Mouse (Mus musculus): ENCODE measurements around the gene Nup214. TPM values are rescaled to one million over a fixed set of nuclear protein-coding genes. Genes with fewer than 3 reads are reported as not detected.

The Nup214 gene
- total and polyA plus RNA-seq, 3 experiments: 13.9 to 106 (median 50.9) TPM

DNA sequence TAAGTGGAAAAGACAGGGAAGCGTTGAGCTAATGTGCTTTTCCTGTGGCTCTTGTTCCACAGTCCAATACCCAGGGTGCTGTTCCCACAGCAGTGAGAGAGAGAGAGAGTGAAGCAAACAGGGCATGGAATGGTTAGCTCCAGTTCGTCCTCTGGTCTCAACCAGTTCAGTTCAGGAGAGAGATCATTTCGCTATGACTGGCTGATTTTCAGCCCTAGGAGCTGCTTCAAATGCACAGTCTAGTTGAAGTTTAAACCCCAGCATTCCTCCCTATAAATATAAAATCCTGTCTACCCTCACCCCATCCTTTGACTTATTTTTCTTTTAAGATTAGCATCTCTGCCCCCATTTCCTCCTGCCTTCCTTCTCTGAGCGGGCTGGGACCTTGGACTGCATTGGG, 1.6 kb upstream of the Nup214 start:
- H3K4me2 ChIP-seq (ENCODE audit: insufficient read depth, low read depth, poor library complexity, severe bottlenecking): no peak overlapping the region
- H3K4me3 ChIP-seq (replicated peaks in 1 of 3; ENCODE audit: low read depth in 2 of 3, low read length in 2 of 3, poor library complexity in 1 of 3): no peak overlapping the region
- peaks cover 19% of the 10 kb centered on the region for H3K79me2 ChIP-seq (replicated peaks; ENCODE audit: control insufficient read depth, extremely low read depth, insufficient read depth, poor library complexity, severe bottlenecking)
- DNase-seq (ENCODE audit: extremely low read depth): no peak
- H3K9ac ChIP-seq (ENCODE audit: insufficient read depth, low read depth): no peak overlapping the region
- H3K36me3 ChIP-seq (replicated peaks in 1 of 2; ENCODE audit: control insufficient read depth in 1 of 2, insufficient read depth in 1 of 2, low read length in 1 of 2): peaks cover 8 to 14% of the 10 kb centered on the region in 2 experiments
- in situ Hi-C loops (cut with MboI; ENCODE audit: low pct_ligation_motif_present, low pct_unique_long_range_greater_than_20kb, low sequenced_read_pairs): no loop called here
- peaks cover 0 to 23% of the 10 kb centered on the region in 2 experiments; a peak in 2 of 4 replicates for H3K4me1 ChIP-seq (ENCODE audit: control insufficient read depth in 1 of 2, insufficient read depth in 2 of 2)
- dilution Hi-C loops (cut with MboI; ENCODE audit: extremely low pct_ligation_motif_present, extremely low pct_unique_long_range_greater_than_20kb, low sequenced_read_pairs): no loop called here
- no peak for TF ChIP-seq RCOR1 (conservative IDR thresholded peaks at IDR 0.05; ENCODE audit: low read depth, low read length)
- no peak for TF ChIP-seq USF2 (conservative IDR thresholded peaks at IDR 0.05; ENCODE audit: low read depth, low read length)
- TF ChIP-seq USF1 (IDR thresholded peaks at IDR 0.05; ENCODE audit: low read depth, low read length): no peak
- TF ChIP-seq NELFE (IDR thresholded peaks at IDR 0.05; ENCODE audit: low read depth, low read length): no peak
- no peak for TF ChIP-seq CTCF (conservative IDR thresholded peaks at IDR 0.05 in 1 of 2, IDR thresholded peaks at IDR 0.05 in 1 of 2; ENCODE audit: low read depth in 2 of 2, low read length in 2 of 2)
- TF ChIP-seq NRF1 (IDR thresholded peaks at IDR 0.05; ENCODE audit: low read depth, low read length): no peak
- no peak for TF ChIP-seq ETS1 (conservative IDR thresholded peaks at IDR 0.05; ENCODE audit: low read depth, low read length)
- TF ChIP-seq ELF1 (IDR thresholded peaks at IDR 0.05; ENCODE audit: low read depth, low read length): no peak
- H3K27ac ChIP-seq (ENCODE audit: insufficient read depth, low read depth): no peak overlapping the region
- no peaks in the 10 kb centered on the region for H3K9me3 ChIP-seq (replicated peaks; ENCODE audit: low read length)
- H3K27me3 ChIP-seq (replicated peaks): peaks cover 57% of the 10 kb centered on the region

- Histone ChIP-seq H3K9ac (ENCODE audit: insufficient read depth, low read depth) (peak overlapping the region; percentile 77), H3K36me3 (replicated peaks in 1 of 2; ENCODE audit: control insufficient read depth in 1 of 2, insufficient read depth in 1 of 2, low read length in 1 of 2) (peaks cover 21 to 36% of the 10 kb centered on the region in 2 experiments), H3K4me3 (replicated peaks in 1 of 3; ENCODE audit: low read depth in 2 of 3, low read length in 2 of 3, poor library complexity in 1 of 3) (peak overlapping the region; percentile 90 to 99 (median 95)), H3K27ac (ENCODE audit: insufficient read depth, low read depth) (no peak overlapping the region), H3K9me3 (replicated peaks; ENCODE audit: low read length) (no peaks in the 10 kb centered on the region), H3K4me1 (ENCODE audit: control insufficient read depth in 1 of 2, insufficient read depth in 2 of 2) (peaks cover 0 to 23% of the 10 kb centered on the region in 2 experiments; a peak in 2 of 4 replicates), H3K4me2 (ENCODE audit: insufficient read depth, low read depth, poor library complexity, severe bottlenecking) (peak overlapping the region; percentile 86), H3K27me3 (replicated peaks) (peaks cover 36% of the 10 kb centered on the region), H3K79me2 (replicated peaks; ENCODE audit: control insufficient read depth, extremely low read depth, insufficient read depth, poor library complexity, severe bottlenecking) (peaks cover 19% of the 10 kb centered on the region)
- dilution Hi-C loops (cut with MboI; ENCODE audit: extremely low pct_ligation_motif_present, extremely low pct_unique_long_range_greater_than_20kb, low sequenced_read_pairs) (no loop called here), in situ Hi-C loops (cut with MboI; ENCODE audit: low pct_ligation_motif_present, low pct_unique_long_range_greater_than_20kb, low sequenced_read_pairs) (no loop called here)
- no peak for DNase-seq (ENCODE audit: extremely low read depth)
- TF ChIP-seq CHD1 (IDR thresholded peaks at IDR 0.05; ENCODE audit: low read depth, low read length) (no peak), MXI1 (IDR thresholded peaks at IDR 0.05; ENCODE audit: low read depth, low read length) (no peak), MYC (IDR thresholded peaks at IDR 0.05; ENCODE audit: low read depth, low read length) (no peak; the same call in 1 of the 2 replicates), POLR2A (IDR thresholded peaks at IDR 0.05; ENCODE audit: low read depth, low read length) (no peak), BHLHE40 (IDR thresholded peaks at IDR 0.05; ENCODE audit: low read depth, low read length) (no peak), ELF1 (IDR thresholded peaks at IDR 0.05; ENCODE audit: low read depth, low read length) (no peak), MAX (IDR thresholded peaks at IDR 0.05; ENCODE audit: low read length) (no peak), NRF1 (IDR thresholded peaks at IDR 0.05; ENCODE audit: low read depth, low read length) (no peak), HCFC1 (IDR thresholded peaks at IDR 0.05; ENCODE audit: low read depth, low read length) (no peak), ZC3H11A (IDR thresholded peaks at IDR 0.05; ENCODE audit: low read depth, low read length) (no peak), ZNF384 (IDR thresholded peaks at IDR 0.05; ENCODE audit: low read depth, low read length) (no peak), UBTF (IDR thresholded peaks at IDR 0.05; ENCODE audit: low read depth, low read length) (no peak), KAT2A (IDR thresholded peaks at IDR 0.05; ENCODE audit: insufficient replicate concordance, low read length) (no peak), SMC3 (IDR thresholded peaks at IDR 0.05; ENCODE audit: low read depth, low read length) (no peak), PAX5 (IDR thresholded peaks at IDR 0.05; ENCODE audit: low read length) (no peak), USF2 (conservative IDR thresholded peaks at IDR 0.05; ENCODE audit: low read depth, low read length) (no peak)
These were observed 654 bp downstream of the Nup214 start for GRCm38 (mm10) chr2:31974809-31975371.

Data from CH12.LX (cell line).